Mouse (Mus musculus): ENCODE measurements at regions not wholly inside any gene's neighbourhood (a gene's known extent, or its start where the extent isn't known, plus 50 kb on each side); places are given as distances from the start of the nearest gene placed in this dataset.
A peak's percentile ranks its signal among the peaks of the same experiment; 100 is the strongest.

DNA sequence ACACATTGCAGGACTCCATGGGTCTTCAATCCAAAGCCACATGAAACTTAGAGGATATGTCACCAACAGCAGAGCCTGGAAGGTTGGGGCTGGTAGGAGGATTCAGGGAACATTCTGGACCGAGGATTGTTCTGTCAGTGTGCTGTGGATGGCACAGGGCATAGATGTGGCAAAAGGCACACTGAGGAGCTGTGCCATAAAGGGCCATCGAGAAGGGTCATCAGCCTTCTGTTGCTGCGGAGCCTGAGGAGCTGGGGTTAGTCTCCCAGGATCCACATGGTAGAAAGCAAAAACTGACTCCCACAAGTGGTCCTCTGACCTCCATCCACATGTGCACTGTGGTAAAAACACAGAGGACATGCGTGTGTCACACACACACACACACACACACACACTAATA lies 91.9 kb downstream of the Zfp36l2 start:
- Histone ChIP-seq H3K27me3 (ENCODE audit: control insufficient read depth, insufficient read depth, low read length) (peaks cover 2% of the 10 kb centered on the region; the same call in 1 of the 2 replicates), H3K4me3 (replicated peaks; ENCODE audit: insufficient read depth, low read depth, low read length) (no peak overlapping the region), H3K27ac (ENCODE audit: insufficient read depth, low read length) (no peak overlapping the region), H3K4me1 (ENCODE audit: control insufficient read depth, insufficient read depth, low read length) (no peaks in the 10 kb centered on the region; the same call in 1 of the 2 replicates)
- no peak for TF ChIP-seq POLR2A (IDR thresholded peaks at IDR 0.05; ENCODE audit: borderline replicate concordance, insufficient read depth, low read length)
- no peak for TF ChIP-seq CTCF (IDR thresholded peaks at IDR 0.05; ENCODE audit: borderline replicate concordance, insufficient read depth, low read depth, low read length)
- 35% methylated on average over 4 of the region's 4 CpGs for WGBS
- no peak for DNase-seq

DNA sequence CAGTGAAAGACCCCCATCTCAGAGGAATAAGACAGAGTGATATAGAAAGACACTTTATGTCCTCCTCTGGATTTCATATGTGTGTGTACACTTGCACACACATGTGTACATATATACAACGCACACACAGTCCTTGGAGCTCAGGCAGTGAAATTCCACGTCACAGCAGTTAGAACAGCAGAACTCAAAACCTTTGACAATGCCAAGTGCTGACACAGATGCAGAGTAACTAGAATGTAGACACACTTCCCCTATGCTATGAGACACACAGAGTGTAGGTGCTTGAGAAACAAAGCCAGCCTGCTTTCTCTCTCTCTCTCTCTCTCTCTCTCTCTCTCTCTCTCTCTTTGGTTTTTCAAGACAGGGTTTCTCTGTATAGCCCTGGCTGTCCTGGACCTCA lies 92.7 kb downstream of the Zfp36l2 start:
- TF ChIP-seq POLR2A (IDR thresholded peaks at IDR 0.05; ENCODE audit: borderline replicate concordance, insufficient read depth, low read length) (no peak), CTCF (IDR thresholded peaks at IDR 0.05; ENCODE audit: borderline replicate concordance, insufficient read depth, low read depth, low read length) (no peak)
- DNase-seq, result no peak
- H3K27ac ChIP-seq (ENCODE audit: insufficient read depth, low read length), result no peak overlapping the region
- H3K27me3 ChIP-seq (ENCODE audit: control insufficient read depth, insufficient read depth, low read length), result peaks cover 2% of the 10 kb centered on the region; the same call in 1 of the 2 replicates
- no peak overlapping the region for H3K4me3 ChIP-seq (replicated peaks; ENCODE audit: insufficient read depth, low read depth, low read length)
- no peaks in the 10 kb centered on the region; the same call in 1 of the 2 replicates for H3K4me1 ChIP-seq (ENCODE audit: control insufficient read depth, insufficient read depth, low read length)
- WGBS, result 88% methylated on average over 2 of the region's 2 CpGs

DNA sequence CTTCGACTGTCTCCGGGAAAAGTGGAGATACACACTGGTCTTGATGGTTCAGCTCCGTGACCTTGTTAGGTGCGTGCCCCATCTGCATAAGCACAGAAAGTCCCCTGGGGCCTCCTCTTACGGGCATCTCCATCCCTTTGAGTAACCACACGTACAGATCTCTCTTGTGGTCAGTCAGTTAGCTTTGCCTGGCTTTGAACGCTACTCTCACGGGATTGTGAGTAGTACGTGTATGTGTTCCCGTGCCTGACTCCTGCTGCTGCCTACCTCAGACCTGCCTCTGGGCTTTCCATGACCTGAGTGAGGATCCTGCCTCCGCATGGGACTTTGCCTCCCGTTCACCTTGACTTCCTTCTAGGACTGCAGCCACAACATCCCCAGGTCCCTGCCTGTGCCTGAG lies 101.4 kb downstream of the Zfp36l2 start:
- no peak overlapping the region for H3K27ac ChIP-seq (ENCODE audit: insufficient read depth, low read length)
- 92% methylated on average over 12 of the region's 12 CpGs for WGBS

DNA sequence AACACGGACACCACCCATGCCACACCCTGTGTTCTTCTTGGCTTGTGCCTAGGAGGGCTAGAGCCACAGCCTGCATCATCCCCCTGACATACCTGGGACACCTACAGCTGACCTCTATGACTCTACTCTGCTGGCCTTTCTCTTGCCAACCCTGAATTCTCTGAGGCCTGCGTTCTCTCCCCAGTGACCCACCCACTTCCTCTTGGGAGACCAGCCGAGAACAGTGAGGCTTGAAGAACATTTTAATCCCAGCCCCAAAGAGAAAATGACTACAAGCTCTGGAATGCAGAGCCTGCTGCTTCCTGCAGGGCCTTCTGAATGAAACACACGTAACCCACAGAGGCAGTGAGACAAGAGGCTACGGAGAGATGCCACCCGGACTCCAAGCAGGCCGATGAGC lies 102.0 kb downstream of the Zfp36l2 start:
- TF ChIP-seq POLR2A (IDR thresholded peaks at IDR 0.05; ENCODE audit: borderline replicate concordance, insufficient read depth, low read length) (no peak), CTCF (IDR thresholded peaks at IDR 0.05; ENCODE audit: borderline replicate concordance, insufficient read depth, low read depth, low read length) (no peak)
- Histone ChIP-seq H3K4me1 (ENCODE audit: control insufficient read depth, insufficient read depth, low read length) (peaks cover 13% of the 10 kb centered on the region), H3K4me3 (replicated peaks; ENCODE audit: insufficient read depth, low read depth, low read length) (no peak overlapping the region), H3K27ac (ENCODE audit: insufficient read depth, low read length) (no peak overlapping the region), H3K27me3 (ENCODE audit: control insufficient read depth, insufficient read depth, low read length) (no peaks in the 10 kb centered on the region)
- no peak for DNase-seq
- WGBS, result 43% methylated on average over 7 of the region's 7 CpGs

More for the DNA sequence above, 101.4 kb downstream of the Zfp36l2 start:
- DNase-seq, result no peak
- no peaks in the 10 kb centered on the region for H3K27me3 ChIP-seq (ENCODE audit: control insufficient read depth, insufficient read depth, low read length)
- peaks cover 13% of the 10 kb centered on the region for H3K4me1 ChIP-seq (ENCODE audit: control insufficient read depth, insufficient read depth, low read length)
- no peak overlapping the region for H3K4me3 ChIP-seq (replicated peaks; ENCODE audit: insufficient read depth, low read depth, low read length)
- TF ChIP-seq POLR2A (IDR thresholded peaks at IDR 0.05; ENCODE audit: borderline replicate concordance, insufficient read depth, low read length), result no peak
- no peak for TF ChIP-seq CTCF (IDR thresholded peaks at IDR 0.05; ENCODE audit: borderline replicate concordance, insufficient read depth, low read depth, low read length)

DNA sequence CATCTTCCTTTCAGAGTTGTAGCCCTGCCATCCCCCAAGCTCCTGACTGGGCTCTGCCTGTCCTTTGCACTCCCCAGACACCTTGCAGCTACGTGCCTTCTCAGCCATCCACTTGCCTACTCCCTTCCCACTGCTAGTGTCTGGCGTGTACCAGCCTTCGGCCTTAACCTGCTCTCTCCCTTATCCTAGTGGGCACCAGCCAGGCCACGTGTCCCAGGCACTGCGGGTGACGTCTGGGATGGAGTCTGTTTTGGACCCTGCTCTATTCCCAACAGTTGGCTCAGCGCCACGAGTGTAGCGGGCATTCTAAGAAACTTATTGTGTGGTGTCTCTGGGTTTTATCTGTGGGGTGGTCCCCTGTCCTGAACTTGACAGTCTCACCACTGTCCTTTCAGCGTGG lies 102.5 kb downstream of the Zfp36l2 start:
- Histone ChIP-seq H3K27me3 (ENCODE audit: control insufficient read depth, insufficient read depth, low read length) (no peaks in the 10 kb centered on the region), H3K4me1 (ENCODE audit: control insufficient read depth, insufficient read depth, low read length) (peaks cover 13% of the 10 kb centered on the region), H3K4me3 (replicated peaks; ENCODE audit: insufficient read depth, low read depth, low read length) (no peak overlapping the region), H3K27ac (ENCODE audit: insufficient read depth, low read length) (no peak overlapping the region)
- no peak for TF ChIP-seq POLR2A (IDR thresholded peaks at IDR 0.05; ENCODE audit: borderline replicate concordance, insufficient read depth, low read length)
- WGBS, result 19% methylated on average over 10 of the region's 10 CpGs
- DNase-seq, result peak in 1 of 2 experiments; percentile 17

DNA sequence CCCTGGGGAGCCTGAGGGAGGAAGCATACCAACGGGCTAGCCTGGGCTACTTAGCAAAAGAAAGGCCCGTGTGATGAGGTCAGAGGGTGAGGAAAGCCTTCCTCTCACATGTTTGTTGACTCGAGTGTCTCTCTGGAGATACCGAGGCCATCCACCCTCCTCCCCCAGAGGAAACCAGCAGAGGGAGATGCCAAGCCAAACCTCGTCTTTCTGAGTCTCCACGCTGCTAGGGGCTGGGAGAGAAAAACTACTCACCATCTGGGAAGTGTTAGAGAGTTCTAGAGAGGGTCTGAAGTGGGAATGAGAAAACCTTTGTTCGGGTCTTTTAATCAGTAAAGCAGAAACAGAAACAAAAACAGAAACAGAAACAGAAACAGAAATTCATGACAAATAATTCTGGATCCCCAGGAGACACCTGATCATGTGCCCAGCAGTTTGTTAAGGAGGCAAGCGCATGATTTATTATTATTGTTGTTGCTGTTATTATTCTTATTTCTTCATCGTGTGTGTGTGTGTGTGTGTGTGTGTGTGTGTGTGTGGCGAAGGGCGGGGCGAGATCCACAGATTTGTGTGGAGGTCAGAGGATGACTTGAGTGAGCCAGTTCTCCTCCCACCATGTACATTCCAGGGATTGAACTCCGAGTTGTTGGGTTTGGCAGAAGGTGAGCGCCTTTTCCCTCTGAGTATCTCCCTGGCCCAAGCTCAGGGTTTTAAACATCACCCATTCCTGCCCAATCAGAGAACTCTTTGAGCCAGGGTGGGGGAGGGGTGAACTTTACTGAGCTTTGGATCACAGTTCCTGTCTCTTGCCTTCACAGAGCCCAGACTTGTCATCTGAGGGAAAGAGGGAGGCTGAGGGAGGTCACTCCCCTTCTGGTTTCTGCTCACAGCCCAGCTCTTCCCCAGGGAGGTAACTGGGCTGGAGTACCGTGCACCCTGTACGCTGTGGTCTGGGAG lies 104.2 kb downstream of the Zfp36l2 start:
- TF ChIP-seq POLR2A (IDR thresholded peaks at IDR 0.05; ENCODE audit: borderline replicate concordance, insufficient read depth, low read length), result no peak
- no peak for TF ChIP-seq CTCF (IDR thresholded peaks at IDR 0.05; ENCODE audit: borderline replicate concordance, insufficient read depth, low read depth, low read length)
- 71% methylated on average over 16 of the region's 16 CpGs for WGBS

DNA sequence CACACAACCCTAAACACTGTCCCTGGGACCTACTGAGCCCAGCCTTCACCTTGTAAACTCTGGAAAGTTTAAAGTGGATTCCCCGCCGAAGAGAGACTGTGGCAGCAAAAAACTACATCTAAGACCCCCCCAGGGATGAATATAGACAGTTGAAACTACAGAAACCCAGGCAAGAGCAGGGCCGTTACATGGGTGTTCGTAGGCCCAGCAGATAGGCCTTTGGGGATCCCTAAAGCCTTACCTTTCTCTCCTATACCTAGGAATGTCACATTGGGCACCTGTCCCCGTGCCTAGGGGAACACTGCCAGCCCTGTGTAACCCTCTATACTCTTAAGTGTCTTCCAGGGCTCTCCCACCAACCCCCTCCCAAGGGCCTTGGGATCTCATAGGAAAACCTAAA lies 105.2 kb downstream of the Zfp36l2 start:
- H3K4me1 ChIP-seq (ENCODE audit: control insufficient read depth, insufficient read depth, low read length), result peaks cover 13% of the 10 kb centered on the region
- no peak overlapping the region for H3K4me3 ChIP-seq (replicated peaks; ENCODE audit: insufficient read depth, low read depth, low read length)
- H3K27ac ChIP-seq (ENCODE audit: insufficient read depth, low read length), result 0 out of 2 replicates have a peak overlapping the region, but pooled peaks have one; percentile 57
- TF ChIP-seq CTCF (IDR thresholded peaks at IDR 0.05; ENCODE audit: borderline replicate concordance, insufficient read depth, low read depth, low read length), result no peak
- TF ChIP-seq POLR2A (IDR thresholded peaks at IDR 0.05; ENCODE audit: borderline replicate concordance, insufficient read depth, low read length), result no peak
- no peaks in the 10 kb centered on the region for H3K27me3 ChIP-seq (ENCODE audit: control insufficient read depth, insufficient read depth, low read length)
- WGBS, result 91% methylated on average over 5 of the region's 5 CpGs
- no peak for DNase-seq

More for the DNA sequence above, 104.2 kb downstream of the Zfp36l2 start:
- no peak overlapping the region for H3K4me3 ChIP-seq (replicated peaks; ENCODE audit: insufficient read depth, low read depth, low read length)
- H3K27ac ChIP-seq (ENCODE audit: insufficient read depth, low read length), result no peak overlapping the region
- peaks cover 13% of the 10 kb centered on the region for H3K4me1 ChIP-seq (ENCODE audit: control insufficient read depth, insufficient read depth, low read length)
- DNase-seq, result no peak
- no peaks in the 10 kb centered on the region for H3K27me3 ChIP-seq (ENCODE audit: control insufficient read depth, insufficient read depth, low read length)

All from cerebellum, adult 2 months (tissue).